Mouse (Mus musculus) bone marrow macrophage, adult 2 months (primary cell): Measurements from ENCODE around the gene Rgs19.

ENCODE experiments used
- CTCF ChIP-seq: IDR thresholded peaks from 2 replicates; pipeline ENCODE4 v1.5.1; 2012; ENCODE audit warnings: low read depth, mild to moderate bottlenecking, low read length, moderate library complexity
- POLR2A ChIP-seq: IDR thresholded peaks from 2 replicates; pipeline ENCODE4 v1.6.1; 2012; ENCODE audit warnings: mild to moderate bottlenecking, low read depth, low read length, borderline replicate concordance

- peak; percentile 41; the same call in 1 of the 2 replicates for TF ChIP-seq CTCF
- no peak for TF ChIP-seq POLR2A
These were observed 28.4 kb upstream of the Rgs19 start for GRCm38 (mm10) chr2:181722213-181722612.
